Comparison of ENCODE assay signal across 9 mouse cellular contexts in the genomic region with DNA sequence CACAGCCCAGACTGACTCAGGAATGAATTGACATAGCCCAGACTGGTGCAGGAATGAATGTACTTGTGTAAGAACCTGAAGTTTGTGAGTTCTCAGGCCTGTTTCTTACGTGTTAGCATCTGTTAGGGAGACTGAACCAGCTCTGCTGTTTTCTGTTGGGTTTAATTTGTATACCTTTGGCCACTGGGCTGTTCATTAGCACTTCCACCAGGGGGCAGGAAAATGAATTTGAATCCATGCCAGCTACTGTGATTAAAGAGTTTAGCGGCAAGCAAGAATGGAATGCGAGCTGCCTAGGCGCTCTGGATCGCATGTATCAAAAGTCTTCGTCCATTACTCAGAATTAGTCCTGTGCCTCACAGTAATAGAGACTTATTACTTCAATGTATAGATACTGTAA.
A peak's percentile ranks its signal among the peaks of the same experiment; 100 is the strongest.
DNase-seq lines count a peak whose midpoint lies in the region; TF ChIP-seq lines count a peak whose summit lies in the region.
"Had no signal": no experiment of that assay in that cellular context is flagged by ENCODE, and none has a peak within 500 bp of the region (broad histone marks: within the 10 kb centered on the region; RNA-seq: fewer than 3 reads in every experiment).

No protein-coding gene starts in this region.

- no peak for TF ChIP-seq POLR2A in small intestine, adult 2 months (IDR thresholded peaks at IDR 0.05; ENCODE audit: low read depth, low read length)

- H3K27ac ChIP-seq in small intestine, adult 2 months (ENCODE audit: insufficient read depth, low read depth, low read length), result no peak overlapping the region

- no peak overlapping the region for H3K4me3 ChIP-seq in small intestine, adult 2 months (ENCODE audit: low read depth, low read length)
- H3K4me3 ChIP-seq: megakaryocyte, embryonic 14.5 days had no signal

- no peaks in the 10 kb centered on the region for H3K27me3 ChIP-seq in small intestine, adult 2 months (ENCODE audit: control insufficient read depth, insufficient read depth, low read length)
- H3K27me3 ChIP-seq: megakaryocyte, embryonic 14.5 days had no signal

- WGBS in small intestine, adult 2 months, result 24% methylated on average over 6 of the region's 6 CpGs

- peaks cover 33% of the 10 kb centered on the region for H3K36me3 ChIP-seq in small intestine, adult 2 months (ENCODE audit: control insufficient read depth, insufficient read depth, low read length)

- TF ChIP-seq CTCF in small intestine, adult 2 months (IDR thresholded peaks at IDR 0.05; ENCODE audit: extremely low read depth, insufficient read length, insufficient replicate concordance, low read depth, low read length), result peak; percentile 35; the same call in 1 of the 2 replicates

- H3K4me1 ChIP-seq in small intestine, adult 2 months (ENCODE audit: control insufficient read depth, insufficient read depth, insufficient read length, low read length), result no peaks in the 10 kb centered on the region
- H3K4me1 ChIP-seq: megakaryocyte, embryonic 14.5 days had no signal

- peak; percentile 42 for DNase-seq in ovary, adult 18-20 months (ENCODE audit: low spot score)
- no peak for DNase-seq in ovary, postnatal 10 days (ENCODE audit: low spot score)
- DNase-seq in adrenal gland, adult (ENCODE audit: inconsistent age in 2 of 2, low spot score in 1 of 2), result peak; percentile 53 to 89
- DNase-seq in cerebellum, postnatal 36 days, result peak; percentile 74 to 84
- peak; percentile 75 to 76 for DNase-seq in heart, postnatal 36 days
- DNase-seq in left cerebral cortex, postnatal 4 days, result peak; percentile 71
- DNase-seq in neural tube, embryonic 10.5 days (ENCODE audit: extremely low spot score, low spot score), result no peak

- intact Hi-C loops in heart, postnatal 36 days (cut with DNase I), result loop anchor here (5.0 kb wide), 1 partner anchor 709 kb away; the partner anchor contains the start of gene Pum3
- intact Hi-C loops in left cerebral cortex, postnatal 4 days (cut with DNase I), result no loop called here

Comparison
In these comparisons a context has a peak if more than half of its experiments do, and no peak if none do; other contexts are left out.
1. DNase-seq: peak in ovary, adult 18-20 months (single experiment), adrenal gland, adult (2 of 2), cerebellum, postnatal 36 days (2 of 2), heart, postnatal 36 days (2 of 2) and left cerebral cortex, postnatal 4 days (single experiment); none in ovary, postnatal 10 days (single experiment) and neural tube, embryonic 10.5 days (single experiment).